Mouse (Mus musculus): ENCODE results near the gene Proz.
"Not testable (repeated sequence)": the region's sequence is repeated elsewhere in the genome, so short reads cannot be mapped to it uniquely, and the experiment has no call there.

Gene Proz

DNA sequence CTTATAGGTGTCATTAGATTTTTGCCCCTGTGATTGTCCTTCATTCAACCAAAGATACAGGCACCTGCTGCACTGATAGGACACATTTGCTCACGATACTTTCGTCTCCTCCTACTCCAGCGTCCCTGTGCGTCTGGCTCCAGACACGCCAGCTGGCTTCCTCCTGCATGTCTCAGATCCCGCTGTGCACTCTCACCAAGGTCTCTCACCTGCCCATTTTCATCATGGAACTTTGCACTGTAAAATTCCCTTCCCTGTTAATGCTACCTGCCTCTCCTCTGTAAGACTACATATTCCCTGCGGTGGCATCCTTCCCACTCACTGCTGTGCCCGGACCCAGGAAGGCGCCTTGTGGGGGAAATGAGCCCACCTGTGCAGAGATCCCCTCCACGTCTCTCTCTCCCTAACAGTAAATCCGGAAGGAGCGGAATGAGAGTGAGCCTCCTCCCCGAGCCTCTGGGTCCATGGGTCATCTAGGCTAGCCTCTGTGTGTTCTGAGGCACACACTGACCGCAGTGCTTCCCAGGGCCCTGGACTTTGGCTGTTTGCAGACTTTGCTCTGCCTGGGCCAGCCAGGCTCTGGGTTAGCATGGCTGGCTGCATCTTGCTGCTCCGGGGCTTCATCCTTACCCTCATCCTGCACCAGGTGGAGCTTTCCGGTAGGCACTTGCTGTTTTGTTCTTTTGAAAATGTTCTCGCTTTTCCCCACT, at the start of gene Proz:
Proz (plus strand) TSS at position 474 of the 710 bp plus-strand sequence.
- DNase-seq (ENCODE audit: low spot score in 2 of 2) = no peak

DNA sequence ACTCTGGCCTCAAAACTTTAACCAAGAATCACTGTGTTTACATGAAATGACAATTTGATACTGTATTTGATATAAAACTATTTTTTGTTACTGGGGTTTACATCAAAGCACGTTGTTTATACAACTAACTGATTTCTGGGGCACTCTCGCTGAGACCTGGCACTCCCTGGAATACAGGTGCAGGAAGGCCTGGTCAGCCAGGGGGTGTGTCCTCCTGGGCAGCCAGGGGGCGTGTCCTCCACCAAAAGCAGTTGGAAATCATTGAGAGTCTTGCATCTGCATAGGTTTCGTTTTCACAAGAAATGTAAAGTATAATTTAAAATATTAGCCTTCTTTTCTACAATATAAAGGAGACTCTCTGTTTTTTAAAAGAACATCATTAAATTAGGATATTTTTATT, 41.2 kb upstream of the Proz start:
- DNase-seq (ENCODE audit: low spot score in 2 of 2) = no peak

DNA sequence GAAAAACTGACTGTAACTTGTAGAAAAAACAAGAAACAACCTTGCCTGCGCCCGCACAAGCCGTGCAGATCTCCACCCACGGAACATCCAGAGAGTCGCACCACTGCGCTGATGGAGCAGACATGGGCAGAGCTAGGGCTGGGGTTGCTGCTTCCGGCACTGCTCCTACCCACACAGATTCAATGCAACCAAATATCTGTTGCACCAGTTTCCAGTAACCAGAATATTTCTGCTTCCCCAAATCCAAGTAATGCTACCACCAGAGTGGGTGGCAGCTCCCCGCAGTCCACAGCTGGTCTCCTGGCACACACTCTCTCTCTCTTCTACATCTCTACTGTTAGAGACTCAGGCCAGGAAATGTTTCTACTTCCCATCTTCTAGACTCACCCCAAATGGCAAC, 38.9 kb upstream of the Proz start:
- DNase-seq (ENCODE audit: low spot score in 2 of 2) = no peak

DNA sequence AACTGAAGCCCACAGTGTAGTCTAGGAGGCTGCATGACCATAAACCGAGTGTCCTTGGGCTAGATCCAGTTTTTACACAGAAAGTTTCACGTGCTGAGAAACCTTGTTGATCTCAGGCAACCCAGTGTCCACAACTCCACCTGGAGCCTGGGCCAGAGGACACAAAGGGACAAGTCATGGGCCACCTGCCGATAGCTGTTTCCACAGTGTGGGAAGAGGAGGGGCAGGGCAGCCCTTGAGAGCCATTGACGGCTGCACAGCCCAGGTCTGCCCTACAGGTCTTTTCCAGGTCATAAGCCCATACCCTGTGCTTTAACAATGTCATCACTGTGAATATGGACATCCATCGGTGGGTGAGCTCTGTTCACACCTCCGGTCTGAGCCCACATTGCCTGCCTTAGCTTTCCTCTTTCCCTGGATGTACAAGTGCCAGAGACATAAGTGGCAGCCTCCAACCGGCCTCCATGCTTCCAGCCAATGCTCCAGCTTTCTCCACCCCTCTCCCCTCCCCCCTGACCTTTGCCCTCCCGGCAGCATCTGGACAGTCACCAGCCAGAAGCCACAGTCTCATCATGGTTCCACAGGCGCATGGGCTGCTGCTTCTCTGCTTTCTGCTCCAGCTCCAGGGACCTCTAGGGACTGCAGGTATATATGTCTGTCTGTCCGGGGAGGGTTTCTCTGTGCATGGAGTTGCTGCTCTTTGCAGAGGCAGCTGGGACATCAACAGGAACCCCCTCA, 35.1 kb upstream of the Proz start, which contains the start of gene F7:
F7 (plus strand) TSS at position 548 of the 738 bp plus-strand sequence.
- DNase-seq (ENCODE audit: low spot score in 2 of 2) = no peak

DNA sequence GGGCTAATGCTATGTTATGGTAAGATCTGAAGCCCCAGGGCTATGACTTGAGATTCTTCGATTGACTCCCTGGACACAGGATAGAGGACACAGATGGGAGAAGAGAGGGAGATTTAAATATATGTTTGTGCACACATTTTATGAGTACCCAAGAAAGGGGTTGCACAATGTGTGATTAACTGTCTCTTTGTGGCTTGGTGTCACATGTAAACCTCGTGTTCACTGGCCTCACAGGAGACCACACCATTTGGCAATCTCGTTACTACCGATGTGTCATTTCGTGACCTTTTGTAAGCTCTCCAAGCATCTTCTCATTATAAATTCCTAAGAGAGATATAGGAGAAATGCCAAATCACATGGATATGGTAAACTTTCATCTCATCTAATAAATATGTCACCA, 33.1 kb upstream of the Proz start:
- no peak for DNase-seq (ENCODE audit: low spot score in 2 of 2)

DNA sequence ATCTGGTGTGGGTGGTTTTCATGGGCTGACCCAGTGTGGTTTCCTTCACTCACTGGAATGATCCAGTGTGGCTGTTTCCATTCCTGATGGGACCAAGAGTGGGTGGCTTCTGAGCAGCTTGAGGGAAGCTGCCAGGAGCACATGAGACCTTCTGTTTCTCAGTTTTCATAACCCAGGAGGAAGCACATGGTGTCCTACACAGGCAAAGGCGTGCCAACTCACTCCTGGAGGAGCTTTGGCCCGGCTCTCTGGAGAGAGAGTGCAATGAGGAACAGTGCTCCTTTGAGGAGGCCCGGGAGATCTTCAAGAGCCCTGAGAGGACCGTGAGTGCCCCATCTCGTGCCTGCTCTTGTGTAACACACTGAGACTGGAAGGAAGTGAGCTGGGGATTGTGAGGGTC, 32.2 kb upstream of the Proz start:
- DNase-seq (ENCODE audit: low spot score in 2 of 2) = no peak

DNA sequence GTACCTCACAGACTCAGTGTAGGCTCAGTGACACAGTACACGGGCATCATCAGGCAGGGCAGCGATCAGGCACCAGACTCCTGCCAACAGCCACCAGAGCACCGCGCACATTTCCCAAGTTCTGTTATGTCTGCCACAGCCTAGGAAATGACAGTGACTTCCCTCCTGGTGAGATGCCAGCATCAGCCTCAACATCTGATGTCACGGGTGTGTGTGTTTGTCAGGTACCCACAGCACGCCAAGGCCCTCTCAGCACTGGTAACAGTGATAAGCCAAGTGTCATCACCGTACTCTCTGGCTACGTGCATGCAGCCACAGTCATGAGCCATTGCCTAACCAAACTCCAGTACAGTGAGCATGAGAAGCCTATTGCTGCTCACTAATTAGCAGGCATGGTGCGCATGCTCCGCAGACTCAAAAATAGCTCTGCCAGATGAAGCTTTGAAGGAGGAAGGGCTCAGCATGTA, 24.3 kb upstream of the Proz start:
- DNase-seq (ENCODE audit: low spot score in 2 of 2) = no peak

GRCm38 (mm10) chr8:13037015-13037414, 23.7 kb upstream of the Proz start, which contains the start of gene F10:
Gene F10, plus strand, starts transcription at chr8:13037308.
- DNase-seq (ENCODE audit: low spot score in 2 of 2) = no peak

DNA sequence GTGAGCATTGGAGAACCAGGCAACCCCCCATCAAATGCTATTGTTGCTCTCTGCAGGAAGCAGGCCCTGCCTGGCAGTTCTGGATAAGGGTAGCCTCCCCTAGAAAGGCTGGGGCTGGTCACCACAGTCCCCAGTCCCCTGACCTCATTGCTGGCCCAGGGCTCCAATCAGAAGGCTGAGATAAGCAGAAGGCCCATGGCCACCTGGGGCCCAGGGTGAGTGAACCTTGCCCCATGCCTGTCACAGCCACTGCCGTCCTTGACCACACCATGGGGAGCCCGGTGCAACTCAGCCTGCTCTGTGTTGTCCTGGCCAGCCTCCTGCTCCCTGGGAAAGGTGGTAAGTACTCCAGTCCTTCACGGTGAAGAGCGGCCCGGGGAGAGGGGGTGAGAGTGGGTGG, 23.1 kb upstream of the Proz start:
- DNase-seq (ENCODE audit: low spot score in 2 of 2) = no peak

GRCm38 (mm10) chr8:13039054-13039453, 21.7 kb upstream of the Proz start:
- no peak for DNase-seq (ENCODE audit: low spot score in 2 of 2)

DNA sequence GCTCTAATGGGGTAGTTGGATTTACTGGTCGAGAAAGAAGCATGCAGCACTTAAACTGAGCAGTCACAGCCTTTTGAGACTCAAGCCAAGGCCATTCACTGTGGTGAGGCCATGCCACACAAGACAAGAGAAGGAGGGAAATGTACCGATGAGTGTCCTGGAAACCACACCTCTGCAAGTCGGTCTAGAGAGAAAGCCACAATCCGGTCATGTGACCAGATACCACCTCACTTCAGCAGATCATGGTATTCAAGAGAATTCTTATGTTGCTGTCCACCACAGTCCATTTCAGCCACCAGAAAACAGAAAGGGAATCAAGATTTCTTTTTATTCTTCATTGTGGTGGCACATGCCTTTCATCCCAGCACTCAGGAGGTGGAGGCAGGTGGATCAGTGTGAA, 19.3 kb upstream of the Proz start:
- no peak for DNase-seq (ENCODE audit: low spot score in 2 of 2)

- no peak for DNase-seq (ENCODE audit: low spot score in 2 of 2)
Measured at GRCm38 (mm10) chr8:13047652-13048051, 13.1 kb upstream of the Proz start.

- DNase-seq (ENCODE audit: low spot score in 2 of 2) = no peak
Measured at GRCm38 (mm10) chr8:13050550-13050949, 10.2 kb upstream of the Proz start.

- DNase-seq (ENCODE audit: low spot score in 2 of 2) = no peak
Measured at GRCm38 (mm10) chr8:13057351-13057750, 3.4 kb upstream of the Proz start.

GRCm38 (mm10) chr8:13063112-13063511, 2.4 kb downstream of the Proz start:
- DNase-seq (ENCODE audit: low spot score in 2 of 2) = no peak

DNA sequence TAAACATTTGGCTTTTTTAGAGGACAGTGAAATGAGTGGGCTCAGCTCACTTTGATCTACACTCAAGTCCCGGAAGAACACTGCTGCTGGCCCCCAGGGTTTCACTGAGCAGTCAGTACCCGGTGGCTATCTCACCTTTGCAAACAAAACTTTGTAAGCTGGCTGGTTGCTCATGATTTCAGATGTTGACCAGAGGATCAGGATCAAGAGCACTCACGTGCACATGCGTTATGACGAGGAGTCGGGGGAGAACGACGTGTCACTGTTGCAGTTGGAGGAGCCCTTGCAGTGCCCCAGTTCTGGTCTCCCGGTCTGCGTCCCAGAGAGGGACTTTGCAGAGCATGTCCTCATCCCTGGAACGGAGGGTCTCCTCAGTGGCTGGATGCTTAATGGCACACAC, 12.5 kb downstream of the Proz start:
- no peak for DNase-seq (ENCODE audit: low spot score in 2 of 2)

DNA sequence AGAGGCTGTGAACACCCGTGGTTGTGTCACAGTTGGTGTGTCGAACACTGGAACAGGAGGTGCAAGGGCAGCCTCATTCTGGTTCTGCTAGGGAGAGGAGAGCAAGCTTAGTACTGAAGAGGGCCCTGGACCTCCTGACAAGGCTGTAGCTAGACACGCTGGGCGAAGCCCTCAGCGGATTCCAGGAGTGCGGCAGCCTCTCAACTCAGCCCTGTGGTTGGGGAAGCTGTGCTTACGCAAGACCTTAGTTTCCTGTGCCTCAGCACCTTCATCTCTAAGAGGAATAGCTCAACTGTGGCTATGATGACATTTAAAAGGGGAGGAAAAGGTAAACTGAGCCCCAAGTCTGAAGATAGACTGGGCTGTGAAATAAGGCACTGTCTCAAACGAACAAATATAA, 14.3 kb downstream of the Proz start:
- no peak for DNase-seq (ENCODE audit: low spot score in 2 of 2)

GRCm38 (mm10) chr8:13075579-13075978, 14.9 kb downstream of the Proz start:
- not testable (repeated sequence) for DNase-seq (ENCODE audit: low spot score in 2 of 2)

- DNase-seq (ENCODE audit: low spot score in 2 of 2) = no peak
Measured at GRCm38 (mm10) chr8:13077542-13077941, 16.8 kb downstream of the Proz start.

DNA sequence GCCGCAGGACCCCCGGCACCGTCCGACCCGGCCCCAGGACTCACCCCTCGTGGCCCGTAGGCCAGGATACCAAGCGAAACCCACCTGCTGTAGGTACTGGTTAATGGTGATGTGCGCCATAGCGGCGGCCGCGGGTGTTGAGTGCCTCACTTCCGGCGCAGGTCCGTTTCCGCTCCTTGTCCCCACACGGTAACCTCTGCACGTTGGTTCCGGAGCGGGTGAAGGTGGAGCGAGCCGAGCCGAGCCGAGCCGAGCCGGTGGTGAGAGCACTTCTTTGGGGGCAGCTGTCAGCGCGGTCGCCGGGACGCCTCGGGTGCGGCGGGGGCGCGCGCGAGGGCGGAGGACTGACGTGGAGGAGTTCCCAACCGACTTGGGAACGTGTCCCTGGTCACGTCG, 44.0 kb downstream of the Proz start:
- DNase-seq (ENCODE audit: low spot score in 2 of 2) = peak; percentile 95

DNA sequence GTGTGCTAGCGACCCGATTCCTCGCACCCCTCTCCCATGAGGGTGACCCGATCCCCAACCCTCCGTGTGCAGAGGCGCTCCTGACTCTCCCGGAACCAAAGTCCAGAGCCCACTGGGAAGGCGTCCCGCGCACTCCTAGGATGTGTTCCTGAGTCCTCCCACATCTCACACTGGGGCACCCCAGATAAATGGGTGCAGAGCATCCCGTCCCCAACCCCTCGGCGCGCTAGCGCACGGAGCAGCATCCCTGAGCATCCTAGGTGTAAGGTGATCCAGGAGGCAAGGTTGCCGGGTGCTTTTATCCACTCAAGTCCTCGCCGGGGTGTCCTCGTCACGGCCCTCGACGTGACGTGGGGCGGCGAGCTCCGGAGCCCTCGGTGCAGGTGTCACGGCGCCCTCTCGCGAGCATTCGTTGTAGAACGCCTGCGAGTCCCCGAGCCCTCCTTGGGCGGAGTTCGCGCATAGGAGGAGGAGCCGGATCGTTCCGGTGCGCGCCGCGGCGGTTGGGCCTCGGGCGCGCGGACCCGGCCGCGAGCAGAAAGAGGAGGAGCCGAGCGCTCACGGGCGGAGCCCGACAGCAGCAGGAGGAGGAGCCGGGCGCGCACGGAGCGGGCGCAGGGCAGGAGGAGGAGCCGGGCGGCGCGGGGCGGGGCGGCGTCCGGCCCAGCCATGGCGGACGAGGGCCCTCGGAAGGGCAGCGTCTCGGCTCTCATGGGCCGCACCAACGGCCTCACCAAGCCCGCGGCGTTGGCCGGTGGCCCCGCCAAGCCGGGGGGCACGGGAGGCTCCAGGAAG, 44.6 kb downstream of the Proz start, which contains the start of the genes Pcid2 and Cul4a:
Pcid2 (minus strand) TSS at position 373 of the 795 bp plus-strand sequence.
Cul4a (plus strand) TSS at position 535 of the 795 bp plus-strand sequence.
- DNase-seq (ENCODE audit: low spot score in 2 of 2) = peak; percentile 91 to 98
